Mouse (Mus musculus) gonadal fat pad, adult 2 months (tissue): ENCODE results near the gene Pla2g7. TPM values are rescaled to one million over a fixed set of nuclear protein-coding genes. Genes with fewer than 3 reads are reported as not detected.

ENCODE experiments used
- DNase-seq: peaks from one replicate; pipeline ENCODE4 v3.0.0-alpha.2; 2012; ENCODE audit warnings: low read depth
- polyA plus RNA-seq: library from polyadenylated mRNA; depleted of rRNA; stranded (reverse); fragments of >200 nt; gene quantifications from 2 replicates; pipeline ENCODE4 v1.2.3, GENCODE M21; 2012; rRNA removed

The Pla2g7 gene
- polyA plus RNA-seq, 1 experiment, result 33.6 TPM

DNA sequence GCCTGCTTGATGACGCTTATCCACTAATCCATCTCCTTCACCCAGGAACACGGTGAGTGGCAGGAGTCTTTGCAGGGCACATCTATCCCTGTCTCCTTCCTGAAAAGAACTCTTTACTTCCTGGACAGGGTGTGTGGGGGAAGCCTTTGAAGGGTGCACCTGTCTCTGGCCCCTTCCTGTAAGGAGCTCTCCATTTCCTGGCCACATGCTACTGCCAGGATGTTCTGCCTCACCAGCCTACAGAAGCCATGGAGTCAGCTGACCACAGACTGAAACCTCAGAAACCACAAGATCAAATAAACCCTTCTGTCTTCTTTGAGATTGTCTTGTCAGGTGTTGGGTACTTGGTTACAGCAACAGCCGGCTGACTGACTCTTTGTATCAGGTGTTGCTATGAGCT, 77.2 kb downstream of the Pla2g7 start:
- no peak for DNase-seq

DNA sequence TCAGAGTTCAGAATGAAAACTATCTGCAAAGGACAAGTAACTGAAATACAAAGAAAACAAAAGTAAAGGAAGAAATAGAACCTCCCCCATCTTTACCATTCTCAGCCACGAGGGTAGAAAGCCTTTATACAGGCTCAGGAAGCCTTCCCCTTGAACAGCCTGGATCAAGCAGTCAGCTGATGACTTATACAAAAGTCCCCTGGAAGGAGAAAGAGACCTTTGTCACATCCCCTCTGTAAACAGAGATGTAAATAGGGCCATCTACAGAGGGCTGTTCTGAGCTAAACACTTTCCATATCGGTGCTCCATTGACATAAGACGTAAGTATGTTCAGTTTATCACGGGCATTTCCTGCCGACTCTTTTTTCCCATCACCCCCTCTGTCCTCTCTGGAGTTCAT, 79.0 kb downstream of the Pla2g7 start:
- no peak for DNase-seq

DNA sequence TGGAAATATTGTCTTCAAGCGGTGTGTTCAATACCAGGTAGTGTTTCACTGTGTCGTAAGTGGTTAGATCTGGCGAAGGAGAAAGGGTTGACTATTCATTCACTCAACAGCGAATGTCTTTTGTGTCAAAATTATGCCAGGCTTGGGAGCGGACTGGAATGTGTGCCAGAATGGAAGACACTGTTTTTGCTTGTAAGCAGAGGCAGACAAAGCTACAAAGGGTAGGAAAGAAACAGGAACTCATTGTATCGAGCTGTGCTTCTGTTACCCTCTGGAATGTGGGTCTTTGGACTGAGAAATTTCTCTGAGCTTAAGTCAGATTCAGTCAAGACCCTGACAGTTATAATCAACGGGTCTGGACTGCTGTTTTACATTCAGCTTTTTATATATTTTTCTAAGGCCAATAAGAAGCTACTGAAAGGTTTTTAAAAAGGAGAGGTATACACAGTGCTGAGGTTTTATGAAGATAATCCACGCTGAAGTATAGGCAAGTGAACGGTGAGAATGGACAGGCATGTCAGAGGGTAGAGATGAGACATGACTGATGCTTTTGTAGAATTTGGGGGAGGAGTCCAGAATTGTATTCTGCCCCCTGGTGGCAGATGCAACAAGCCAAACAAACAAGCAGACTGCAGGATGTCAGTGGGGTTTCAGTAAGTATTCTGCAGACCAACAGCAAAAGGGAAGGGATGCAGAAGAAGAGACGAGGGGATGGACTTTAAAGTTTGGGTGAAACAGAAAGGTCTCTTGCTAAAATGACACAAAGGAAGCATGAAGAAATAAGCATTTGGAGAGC, 81.9 kb downstream of the Pla2g7 start:
- DNase-seq, result no peak

DNA sequence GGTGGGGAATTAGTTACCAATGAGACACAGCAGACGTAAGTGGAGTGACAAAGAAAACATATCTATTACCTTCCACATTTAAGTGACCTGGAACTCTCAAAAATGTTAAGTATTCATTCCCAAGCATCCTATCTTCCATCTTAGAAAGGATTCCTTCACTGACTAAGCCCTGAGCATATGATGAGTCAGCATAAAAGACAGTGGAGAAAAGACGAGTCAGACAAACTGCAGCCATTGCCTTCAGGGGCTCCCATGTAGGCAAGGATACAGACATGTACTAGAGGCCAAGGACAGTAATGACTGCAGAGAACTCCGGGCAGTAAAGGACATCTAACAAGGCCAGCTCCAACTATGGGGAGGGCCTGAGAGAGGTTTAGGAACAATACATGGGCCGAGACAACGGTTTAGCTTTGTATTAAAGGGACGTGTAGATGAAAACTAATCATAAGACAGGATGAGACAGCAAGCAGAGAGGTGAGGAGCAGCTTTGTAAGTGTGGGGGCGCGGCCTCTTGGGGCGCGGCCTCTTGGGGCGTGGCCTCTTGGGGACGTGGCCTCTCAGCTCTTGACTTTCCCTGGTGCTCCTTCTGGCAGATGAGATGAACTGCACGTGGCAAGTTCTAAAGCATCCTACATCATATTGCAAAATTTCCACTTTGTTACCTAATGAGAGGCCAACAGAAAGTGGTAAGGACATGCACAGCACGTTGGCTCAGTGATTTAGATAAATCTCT, 83.6 kb downstream of the Pla2g7 start:
- no peak for DNase-seq

Other genes with a start within 250 kb of the Pla2g7 start
- 52.3 and 56.0 TPM in 2 replicates for gene Adgrf5, start 207.6 kb upstream of the Pla2g7 start, polyA plus RNA-seq
- gene Mep1a, start 65.3 kb upstream of the Pla2g7 start, polyA plus RNA-seq, result 2.5 and 5.3 TPM in 2 replicates
- gene Ankrd66, start 24.5 kb upstream of the Pla2g7 start, polyA plus RNA-seq, result 0.96 and 1.2 TPM in 2 replicates
- gene Tdrd6, start 62.2 kb downstream of the Pla2g7 start, polyA plus RNA-seq, result 0.30 and 0.47 TPM in 2 replicates
- 3.5 and 4.2 TPM in 2 replicates for gene Slc25a27, start 99.1 kb downstream of the Pla2g7 start, polyA plus RNA-seq
- gene Cyp39a1, start 99.3 kb downstream of the Pla2g7 start, polyA plus RNA-seq, result 3.0 and 3.5 TPM in 2 replicates
- gene Rcan2, start 233.3 kb downstream of the Pla2g7 start, polyA plus RNA-seq, result 3.9 and 5.6 TPM in 2 replicates